Mouse (Mus musculus) left cerebral cortex, adult 2 months (tissue): ENCODE results near the gene H2afv. TPM values are rescaled to one million over a fixed set of nuclear protein-coding genes. Genes with fewer than 3 reads are reported as not detected.
A peak's percentile ranks its signal among the peaks of the same experiment; 100 is the strongest.
"Not testable (repeated sequence)": the region's sequence is repeated elsewhere in the genome, so short reads cannot be mapped to it uniquely, and the experiment has no call there.

Source experiments
- DNase-seq, 2 experiments: peaks; one replicate each; pipeline ENCODE4 v3.0.0; 2021 to 2022; ENCODE audit warnings: low spot score in 2 of 2, mixed read lengths in 1 of 2; ENCODE audit errors: extremely low spot score in 1 of 2
- H3K27ac ChIP-seq: fragments of 200-600 bp; 2 replicates; pipeline ENCODE4 v1.8.1; 2022
- H3K4me3 ChIP-seq: fragments of 200-600 bp; 2 replicates; pipeline ENCODE4 v1.8.1; 2022
- CTCF ChIP-seq: fragments of 200-600 bp; IDR thresholded peaks from 2 replicates; pipeline ENCODE4 v1.8.1; 2022; ENCODE audit warnings: antibody characterized with exemption, mild to moderate bottlenecking, moderate library complexity
- intact Hi-C: fragments of 180-260 bp; cut with DNase I; formaldehyde crosslinking; loops from one replicate; pipeline ENCODE4 v1.15.1; 2025
- total RNA-seq, 2 experiments: library from RNA; stranded (reverse); gene quantifications; 2 replicates each; pipeline ENCODE4 v1.2.3; 2021

Gene H2afv
- total RNA-seq, 2 experiments from 2014 or later = 39.6 to 41.4 TPM

GRCm38 (mm10) chr11:6420722-6421350 lies 23.4 kb downstream of the H2afv start:
- H3K27ac ChIP-seq = no peak overlapping the region
- H3K4me3 ChIP-seq = no peak overlapping the region
- TF ChIP-seq CTCF = no peak
- intact Hi-C loops = no loop called here
- no peak for DNase-seq

DNA sequence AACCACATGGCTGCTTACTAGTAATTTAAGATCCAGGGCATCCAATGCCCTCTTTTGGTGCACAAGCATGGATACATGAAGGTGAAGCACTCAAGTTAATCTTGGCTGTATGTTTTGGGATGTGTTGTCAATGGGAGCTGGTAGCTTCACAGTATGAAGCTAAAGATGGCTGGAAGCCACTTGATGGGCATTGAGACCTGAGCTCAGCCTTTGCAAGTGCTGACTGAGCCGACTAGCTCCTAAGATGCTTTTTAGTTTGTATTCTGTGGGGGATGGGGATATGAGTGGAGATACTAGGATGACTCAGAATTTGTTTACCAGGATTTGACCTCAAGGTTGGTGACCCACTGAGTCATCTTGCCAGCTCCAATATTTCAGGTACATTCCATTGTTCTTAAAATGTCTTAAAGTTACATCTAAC lies 23.9 kb downstream of the H2afv start:
- intact Hi-C loops = no loop called here
- TF ChIP-seq CTCF = no peak
- Histone ChIP-seq H3K27ac (no peak overlapping the region), H3K4me3 (no peak overlapping the region)
- no peak for DNase-seq

DNA sequence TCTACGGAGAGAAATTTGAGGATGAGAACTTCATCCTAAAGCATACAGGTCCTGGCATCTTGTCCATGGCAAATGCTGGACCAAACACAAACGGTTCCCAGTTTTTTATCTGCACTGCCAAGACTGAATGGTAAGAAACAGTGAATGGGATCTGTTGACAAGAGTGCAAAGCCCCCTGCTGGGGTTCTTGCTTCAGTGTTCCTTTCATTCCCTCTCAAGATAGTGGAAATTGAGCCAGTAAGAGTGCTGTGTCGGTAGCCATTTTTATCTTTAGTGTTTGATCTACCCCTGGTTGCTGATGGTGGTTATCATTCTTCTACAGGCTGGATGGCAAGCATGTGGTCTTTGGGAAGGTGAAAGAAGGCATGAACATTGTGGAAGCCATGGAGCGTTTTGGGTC lies 25.1 kb downstream of the H2afv start:
- DNase-seq, H3K4me3 ChIP-seq, H3K27ac ChIP-seq, intact Hi-C loops: not testable (repeated sequence)

- no peak for DNase-seq
- Histone ChIP-seq H3K27ac (no peak overlapping the region), H3K4me3 (no peak overlapping the region)
- TF ChIP-seq CTCF = no peak
- intact Hi-C loops = no loop called here
These were observed 25.5 kb downstream of the H2afv start for GRCm38 (mm10) chr11:6418751-6419150.

DNA sequence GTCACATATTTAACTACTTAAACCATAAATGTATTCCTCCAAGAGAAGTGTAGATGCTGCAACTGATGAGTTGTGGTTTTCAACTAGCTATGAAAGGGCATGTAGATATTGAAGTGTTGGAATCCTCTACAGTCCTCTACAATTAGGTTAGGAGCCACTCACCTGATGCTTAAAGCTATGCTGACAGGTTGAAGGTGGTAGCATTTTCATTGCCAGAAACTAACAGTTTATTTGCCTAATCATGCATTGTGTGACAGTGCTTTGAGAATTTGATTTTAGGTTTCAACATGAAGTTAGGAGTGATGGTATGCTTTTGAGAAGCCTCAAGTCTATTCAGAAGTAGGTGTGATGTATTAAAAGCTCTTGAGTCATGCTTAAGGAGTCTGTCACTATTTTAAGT lies 26.8 kb downstream of the H2afv start:
- no peak for DNase-seq
- no peak for TF ChIP-seq CTCF
- Histone ChIP-seq H3K27ac (no peak overlapping the region), H3K4me3 (peak overlapping the region; percentile 91)
- intact Hi-C loops = no loop called here

DNA sequence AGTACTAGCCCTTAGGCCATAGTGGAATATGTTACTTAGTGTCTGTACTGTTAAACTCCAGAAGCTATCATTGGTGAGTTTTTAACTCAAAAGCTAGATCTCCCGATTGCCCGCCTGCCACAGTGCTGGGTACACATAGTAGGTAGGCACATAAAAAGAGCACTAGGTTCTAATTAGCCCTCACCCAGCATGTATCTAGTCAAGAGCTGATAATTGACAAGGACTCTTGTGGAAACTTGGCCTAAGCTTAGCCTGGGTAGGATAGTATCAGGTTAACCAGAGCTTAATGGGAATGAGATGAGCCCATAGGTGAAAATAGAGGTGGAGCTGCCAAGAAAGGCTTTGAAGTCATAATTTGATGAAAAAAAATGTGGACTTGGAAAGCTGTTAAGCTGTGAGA lies 27.2 kb downstream of the H2afv start:
- Histone ChIP-seq H3K27ac (no peak overlapping the region; the same call in 1 of the 2 replicates), H3K4me3 (peak overlapping the region; percentile 91)
- intact Hi-C loops = no loop called here
- no peak for TF ChIP-seq CTCF
- DNase-seq = no peak

GRCm38 (mm10) chr11:6416405-6417034 lies 27.7 kb downstream of the H2afv start:
- peak; percentile 77 to 81 for DNase-seq
- no peak; the same call in 1 of the 2 replicates for TF ChIP-seq CTCF
- intact Hi-C loops = loop anchor here (1.0 kb wide), 1 partner anchor 27 kb away; the partner anchor contains the start of gene Zmiz2

DNA sequence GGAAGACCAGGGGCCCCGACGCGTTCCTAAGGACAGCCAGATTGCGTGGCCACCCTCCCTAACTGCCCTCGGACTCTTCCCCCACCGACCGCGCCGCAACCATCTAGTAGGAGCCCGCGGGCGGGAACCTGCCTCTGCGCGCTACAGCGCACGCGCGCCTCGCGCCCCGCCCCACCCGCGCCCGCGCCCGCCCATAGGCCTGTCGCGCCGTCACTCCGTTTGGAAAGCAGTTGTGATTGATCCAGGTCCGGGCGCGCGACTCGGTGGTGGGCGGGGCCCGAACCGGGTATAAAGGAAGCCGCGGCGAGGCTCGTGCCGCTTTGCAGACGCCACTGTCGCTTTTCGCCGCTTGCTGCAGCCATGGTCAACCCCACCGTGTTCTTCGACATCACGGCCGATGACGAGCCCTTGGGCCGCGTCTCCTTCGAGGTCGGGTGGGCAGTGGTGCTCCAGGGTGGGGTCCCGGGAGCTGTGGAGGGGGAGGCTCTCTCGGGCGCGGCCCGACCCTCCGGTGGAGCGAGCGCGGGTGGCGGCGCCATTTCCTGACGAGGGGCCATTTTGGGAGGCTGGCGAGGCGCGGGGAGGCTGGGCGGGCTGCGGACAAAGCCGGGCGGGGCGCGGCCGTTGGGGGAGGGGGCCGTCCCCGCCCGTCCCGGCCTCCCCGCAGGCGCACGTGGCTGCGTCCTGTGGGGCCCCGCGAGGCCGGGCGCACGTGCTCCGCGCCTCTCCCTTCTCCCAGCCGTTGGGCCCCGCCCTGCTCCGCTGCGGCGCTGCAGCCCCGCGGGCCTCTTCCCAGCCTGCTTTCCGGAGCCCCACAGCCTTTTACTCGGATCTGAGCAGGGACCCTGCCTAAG lies 28.5 kb downstream of the H2afv start:
- H3K4me3 ChIP-seq = peak overlapping the region; percentile 91
- intact Hi-C loops = loop anchor here (1.0 kb wide), 1 partner anchor 26 kb away; the partner anchor contains the start of gene Zmiz2
- peak overlapping the region; percentile 99 for H3K27ac ChIP-seq
- no peak for TF ChIP-seq CTCF
- DNase-seq = peak; percentile 99

More at GRCm38 (mm10) chr11:6416405-6417034, 27.7 kb downstream of the H2afv start:
- Histone ChIP-seq H3K4me3 (peak overlapping the region; percentile 91), H3K27ac (peak overlapping the region; percentile 99)

- TF ChIP-seq CTCF = no peak
- H3K27ac ChIP-seq = peak within 1 kb of the TSS; percentile 99
- H3K4me3 ChIP-seq = peak within 1 kb of the TSS; percentile 91
- intact Hi-C loops = no loop called here
- no peak for DNase-seq
These were observed 29.3 kb downstream of the H2afv start, which contains the start of gene Ppia for GRCm38 (mm10) chr11:6414751-6415550. Ppia (plus strand) TSS chr11:6415443.

DNA sequence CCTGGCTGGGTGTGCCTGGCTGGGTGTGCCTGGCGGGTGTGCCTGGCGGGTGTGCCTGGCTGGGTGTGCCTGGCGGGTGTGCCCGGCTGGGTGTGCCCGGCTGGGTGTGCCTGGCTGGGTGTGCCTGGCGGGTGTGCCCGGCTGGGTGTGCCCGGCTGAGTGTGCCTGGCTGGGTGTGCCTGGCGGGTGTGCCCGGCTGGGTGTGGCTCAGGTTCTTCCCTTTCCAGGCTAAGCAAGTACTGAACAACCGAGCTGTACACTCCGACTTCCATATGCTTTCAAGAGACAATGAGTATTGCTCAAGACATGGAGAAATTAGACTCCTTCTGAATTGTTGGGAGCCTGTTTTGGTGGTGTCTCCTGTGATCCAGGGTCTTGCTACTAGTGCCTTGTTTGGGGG lies 31.0 kb downstream of the H2afv start:
- H3K4me3 ChIP-seq = no peak overlapping the region
- TF ChIP-seq CTCF = no peak

GRCm38 (mm10) chr11:6411684-6412083 lies 32.6 kb downstream of the H2afv start:
- Histone ChIP-seq H3K4me3 (no peak overlapping the region), H3K27ac (peak overlapping the region; percentile 24; the same call in 1 of the 2 replicates)
- TF ChIP-seq CTCF = peak; percentile 97
- intact Hi-C loops = loop anchor here (2.0 kb wide), 1 partner anchor 45 kb away; no protein-coding TSS in a partner anchor
- DNase-seq = peak; percentile 77 to 89

More for the DNA sequence above, 31.0 kb downstream of the H2afv start:
- H3K27ac ChIP-seq = no peak overlapping the region
- DNase-seq = no peak
- intact Hi-C loops = no loop called here

GRCm38 (mm10) chr11:6410755-6411154 lies 33.5 kb downstream of the H2afv start:
- not testable (repeated sequence) for H3K27ac ChIP-seq, H3K4me3 ChIP-seq, DNase-seq
- intact Hi-C loops = loop anchor here (2.0 kb wide), 1 partner anchor 44 kb away; no protein-coding TSS in a partner anchor
